Mouse (Mus musculus) activated CD4-positive, CD25-positive, alpha-beta regulatory T cell, adult 4 months (primary cell): Measurements from ENCODE around the gene Il3. TPM values are rescaled to one million over a fixed set of nuclear protein-coding genes. Genes with fewer than 3 reads are reported as not detected.
"Not testable (repeated sequence)": the region's sequence is repeated elsewhere in the genome, so short reads cannot be mapped to it uniquely, and the experiment has no call there.

Experiments
- ATAC-seq: one replicate; pipeline ENCODE4 v1.8.0; 2017
- polyA plus RNA-seq, 2 experiments: library from polyadenylated mRNA; unstranded; fragments of 100-300 nt; shearing (Covaris generic); gene quantifications; one replicate each; pipeline ENCODE4 v1.2.1; 2017

Gene Il3
- not detected for polyA plus RNA-seq

- no peak for ATAC-seq
Observed at GRCm38 (mm10) chr11:54267177-54267576, at the start of gene Il3. Gene Il3 (minus strand): TSS chr11:54267277.

DNA sequence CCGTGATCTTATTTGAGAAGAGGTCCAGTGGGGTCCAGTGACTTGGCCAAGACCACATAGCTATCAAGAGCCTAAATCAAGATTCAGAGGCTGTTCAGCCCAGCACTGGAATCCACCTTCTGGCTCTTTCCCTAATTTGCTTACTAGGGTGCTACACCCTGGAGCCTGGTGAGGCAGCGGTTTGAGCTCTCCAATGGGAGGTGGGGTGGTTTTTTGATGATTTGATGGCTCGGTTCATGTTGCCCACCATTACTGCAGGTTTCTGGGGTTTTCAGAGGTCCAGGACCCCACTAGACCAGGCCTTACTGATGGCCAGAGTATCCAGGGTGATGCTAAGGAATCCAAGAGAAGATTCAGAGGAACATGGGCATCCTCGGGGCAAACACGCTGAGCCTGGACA is 48.3 kb upstream of the Il3 start:
- ATAC-seq = no peak

- ATAC-seq = no peak
Observed at GRCm38 (mm10) chr11:54314740-54315139, 47.7 kb upstream of the Il3 start.

- ATAC-seq = no peak
Observed at GRCm38 (mm10) chr11:54313391-54314360, 46.6 kb upstream of the Il3 start.

- ATAC-seq = no peak
Observed at GRCm38 (mm10) chr11:54312603-54313002, 45.5 kb upstream of the Il3 start.

DNA sequence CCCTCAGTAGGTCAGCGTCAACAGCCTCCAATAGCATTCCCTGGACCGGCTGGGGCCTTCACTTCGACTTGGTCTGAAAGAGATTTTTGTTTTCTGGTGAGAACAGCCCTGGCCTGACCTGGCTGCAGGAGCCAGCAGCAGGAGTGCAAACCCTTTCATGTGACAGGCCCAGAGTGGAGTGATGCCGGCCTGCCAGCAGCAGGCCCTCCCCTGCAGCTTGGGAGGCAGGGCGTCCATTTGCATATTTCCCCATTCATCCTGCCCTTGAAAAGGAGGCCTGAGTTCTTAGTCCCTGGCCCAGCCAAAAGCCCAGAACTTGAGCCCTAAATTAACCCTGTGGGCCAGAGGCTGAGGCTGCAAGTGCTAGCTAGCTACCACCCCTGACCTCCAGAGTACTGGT is 44.9 kb upstream of the Il3 start:
- ATAC-seq = no peak

DNA sequence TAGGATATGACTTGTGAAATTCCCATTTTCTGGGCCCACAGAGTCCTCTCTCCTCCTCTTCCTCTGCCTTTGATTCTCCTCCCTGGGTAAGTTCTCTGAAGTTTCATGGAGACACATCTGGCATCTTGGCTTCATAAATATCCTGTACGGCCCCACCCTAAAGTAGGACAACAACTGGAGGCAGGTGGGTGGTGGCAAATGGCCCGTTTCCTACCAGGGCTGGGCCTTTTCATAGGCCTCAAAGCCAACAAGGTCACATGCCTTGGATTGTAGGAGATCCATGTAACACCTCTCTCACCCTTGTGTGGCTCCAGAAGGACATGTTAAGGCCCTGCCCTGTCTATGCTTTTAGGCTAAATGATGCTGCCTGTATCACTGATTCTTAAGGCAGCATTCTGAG is 43.5 kb upstream of the Il3 start:
- ATAC-seq = no peak

GRCm38 (mm10) chr11:54307139-54307816 is 40.2 kb upstream of the Il3 start:
- no peak for ATAC-seq

DNA sequence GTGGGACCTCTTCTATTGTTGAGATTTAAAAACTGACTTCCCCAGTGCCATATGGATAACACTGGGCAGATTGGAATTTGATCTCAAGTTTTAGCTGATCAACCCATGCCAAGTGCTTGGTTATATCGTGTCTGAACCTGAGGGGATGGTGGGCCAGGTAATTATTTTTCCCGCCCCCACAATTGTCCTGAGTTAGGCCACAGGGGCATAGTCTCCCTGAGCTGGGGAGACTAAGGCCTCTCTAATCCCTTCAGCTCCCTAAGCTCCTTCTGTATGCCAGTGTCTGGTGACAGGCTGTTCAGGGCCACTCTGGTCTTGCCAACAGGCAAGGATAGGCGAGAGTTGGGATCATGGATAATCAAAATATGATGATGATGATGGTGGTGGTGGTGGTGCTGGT is 38.3 kb upstream of the Il3 start:
- no peak for ATAC-seq

- no peak for ATAC-seq
Observed at GRCm38 (mm10) chr11:54304471-54304873, 37.4 kb upstream of the Il3 start.

GRCm38 (mm10) chr11:54303728-54304470 is 36.8 kb upstream of the Il3 start, which contains the start of gene Acsl6:
Gene Acsl6 (plus strand): TSS chr11:54303798.
- peak; percentile 36 for ATAC-seq

DNA sequence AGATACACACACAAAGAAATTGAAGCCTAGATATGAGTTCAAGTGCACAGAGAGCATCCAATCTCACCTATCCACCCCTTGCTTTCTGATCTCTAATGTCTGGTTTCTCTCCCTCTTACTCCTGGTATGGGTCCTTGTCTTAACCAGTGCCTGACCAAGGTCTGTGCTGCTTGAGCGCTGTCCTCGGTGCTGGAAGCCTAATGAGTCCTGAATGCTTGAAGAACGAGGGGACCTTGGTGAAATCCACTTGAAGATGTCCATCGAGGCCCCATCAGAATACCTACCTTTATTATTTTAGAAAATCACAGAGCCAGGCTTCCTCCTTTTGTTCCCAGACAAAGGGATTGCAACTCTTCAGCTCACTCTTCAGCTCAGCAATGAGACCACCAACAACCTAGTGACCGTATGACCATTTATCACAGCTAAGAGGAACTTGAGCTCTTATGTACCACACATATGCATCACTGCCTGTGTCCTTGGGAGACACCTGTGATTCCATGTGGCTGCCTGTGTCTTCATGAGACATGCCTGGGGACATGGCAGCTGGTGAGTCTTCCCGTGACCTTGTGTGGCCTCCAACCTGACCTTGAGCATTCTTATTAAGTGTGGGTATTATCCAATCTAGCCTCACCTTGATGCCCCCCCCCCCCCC is 36.1 kb upstream of the Il3 start:
- no peak for ATAC-seq

GRCm38 (mm10) chr11:54302606-54303005 is 35.5 kb upstream of the Il3 start:
- ATAC-seq = no peak

DNA sequence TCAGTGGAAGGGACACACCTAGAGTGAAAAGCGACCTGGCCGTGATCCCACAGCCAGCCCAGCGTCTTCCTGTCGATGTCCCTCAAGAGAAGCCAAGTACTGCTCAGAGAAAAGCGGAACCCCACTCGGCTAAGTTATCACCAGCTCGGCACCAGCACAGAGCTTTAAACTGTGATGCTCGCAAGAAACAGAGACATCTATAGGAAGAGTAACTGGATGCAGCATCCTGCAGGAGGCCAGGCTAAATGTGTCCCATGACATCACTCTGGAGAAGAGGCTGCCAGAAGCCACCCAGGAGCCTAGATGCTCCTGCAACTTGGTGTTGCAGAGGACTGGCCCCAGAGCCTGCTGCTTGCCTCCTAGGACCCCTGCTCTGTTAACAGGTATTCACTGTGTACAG is 34.9 kb upstream of the Il3 start:
- no peak for ATAC-seq

- no peak for ATAC-seq
Observed at GRCm38 (mm10) chr11:54298777-54299176, 31.7 kb upstream of the Il3 start.

DNA sequence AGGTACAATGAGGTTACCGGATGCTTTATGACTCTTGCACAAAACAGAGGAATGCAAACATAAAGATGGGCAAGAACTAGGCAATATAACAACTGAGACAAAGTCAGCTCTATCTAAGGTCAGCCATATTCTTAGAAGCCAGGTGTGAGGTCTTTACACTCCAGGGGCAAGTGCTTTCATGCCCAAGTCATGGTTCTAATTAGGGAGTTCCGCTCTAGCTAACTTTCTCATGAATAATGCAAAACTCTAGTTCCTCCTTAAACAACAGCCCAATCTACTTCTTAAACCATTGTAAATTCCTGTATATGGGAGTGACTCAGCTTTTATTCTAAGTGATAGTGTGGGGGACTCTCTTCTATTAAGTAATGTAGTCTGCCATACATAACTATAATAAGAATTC is 30.4 kb upstream of the Il3 start:
- ATAC-seq = not testable (repeated sequence)

- ATAC-seq = no peak
Observed at GRCm38 (mm10) chr11:54296734-54297133, 29.7 kb upstream of the Il3 start.

GRCm38 (mm10) chr11:54295971-54296370 is 28.9 kb upstream of the Il3 start:
- ATAC-seq = no peak

GRCm38 (mm10) chr11:54293980-54294807 is 27.1 kb upstream of the Il3 start:
- ATAC-seq = no peak

DNA sequence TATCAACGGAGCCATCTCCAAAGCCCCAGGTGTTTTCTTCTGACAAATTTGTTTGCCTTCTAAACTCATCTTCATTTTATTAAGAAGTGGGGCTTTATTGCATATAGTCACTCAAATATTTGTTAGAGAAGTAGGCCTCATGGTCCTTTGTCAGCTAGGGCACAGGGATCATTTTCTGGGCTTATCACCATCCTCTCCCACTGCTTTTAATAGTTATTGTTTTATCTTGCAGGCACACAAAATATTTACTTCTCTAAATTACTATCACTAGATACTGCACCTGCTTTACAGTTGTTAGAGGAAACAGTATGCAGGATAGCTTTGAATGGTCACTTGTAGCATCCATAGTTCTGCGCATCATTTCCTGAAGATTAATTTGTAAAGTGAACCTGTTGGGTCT is 25.1 kb upstream of the Il3 start:
- ATAC-seq = no peak

DNA sequence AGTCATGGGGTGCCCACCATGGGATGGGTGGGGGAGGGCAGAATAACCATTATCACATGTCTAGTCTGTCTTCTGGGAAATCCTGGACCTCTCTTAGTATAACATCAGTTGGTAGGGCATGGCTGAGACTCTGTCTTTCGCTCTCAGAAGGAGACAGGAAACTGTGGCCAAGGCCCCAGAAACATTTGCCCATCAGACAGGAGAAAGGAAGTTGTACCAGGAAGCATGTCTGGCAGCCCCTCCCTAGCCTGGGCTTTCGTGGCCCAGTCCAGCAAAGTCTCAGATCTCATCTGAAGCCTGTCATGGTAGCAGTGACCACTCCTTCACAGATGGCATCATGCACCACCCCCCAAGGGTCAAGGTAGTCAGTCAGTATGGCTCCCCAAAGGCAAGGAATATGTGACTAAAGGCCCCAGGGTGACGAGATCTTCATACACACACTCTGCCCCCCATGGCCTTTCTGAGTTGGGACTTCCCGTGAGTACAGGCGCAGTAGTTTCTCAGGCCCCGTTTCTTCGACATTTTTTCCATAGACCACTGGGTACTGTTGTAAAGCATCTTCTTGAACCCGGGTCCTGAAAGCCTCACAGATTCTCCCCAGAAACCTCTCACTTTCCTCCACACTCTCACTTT is 20.9 kb upstream of the Il3 start:
- ATAC-seq = no peak
